Mouse (Mus musculus): ENCODE results near the gene Myh6.
"Not testable (repeated sequence)": the region's sequence is repeated elsewhere in the genome, so short reads cannot be mapped to it uniquely, and the experiment has no call there.

Gene Myh6

GRCm38 (mm10) chr14:54955481-54955880 lies 11.2 kb downstream of the Myh6 start:
- DNase-seq = no peak

- no peak for DNase-seq
Measured at GRCm38 (mm10) chr14:54954474-54954873, 12.3 kb downstream of the Myh6 start.

GRCm38 (mm10) chr14:54953664-54954206 lies 13.0 kb downstream of the Myh6 start:
- DNase-seq = no peak

DNA sequence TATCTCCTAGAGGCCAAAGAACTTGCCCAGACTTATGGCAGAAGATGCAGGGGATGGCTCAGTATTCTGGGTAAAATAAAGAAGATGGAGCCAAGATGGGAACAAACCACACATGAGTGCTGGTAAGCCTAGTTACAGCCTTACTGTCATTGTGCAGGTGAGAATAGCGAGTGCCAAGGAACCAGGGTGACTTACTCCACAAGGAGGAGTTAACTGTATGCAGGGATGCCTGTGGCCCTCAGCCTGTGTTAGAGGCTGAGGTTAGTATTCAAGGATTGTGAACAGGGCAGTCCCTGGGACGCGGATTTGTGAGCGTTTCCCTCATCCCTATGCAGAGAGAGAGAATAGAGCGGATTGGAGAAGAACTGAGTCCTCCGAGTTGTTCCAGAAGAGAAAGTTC lies 15.1 kb downstream of the Myh6 start:
- DNase-seq = no peak

DNA sequence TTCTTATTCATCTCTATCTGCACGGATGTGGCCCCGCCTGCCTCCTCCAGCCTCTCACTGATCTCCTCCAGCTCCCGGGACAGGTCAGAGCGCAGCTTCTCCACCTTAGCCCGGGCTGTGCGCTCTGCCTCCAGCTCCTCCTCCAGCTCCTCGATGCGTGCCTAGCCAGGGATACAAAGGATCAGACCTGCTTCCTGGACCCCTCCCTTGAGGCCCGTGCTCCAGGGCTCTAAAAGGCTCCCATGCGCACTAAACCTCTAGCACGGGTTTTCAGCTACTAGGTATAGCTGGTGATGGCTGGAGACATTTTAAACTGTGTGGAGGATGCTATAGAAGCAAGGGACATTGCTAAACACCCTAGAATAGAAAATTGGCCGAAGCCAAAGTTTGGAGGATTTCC lies 16.2 kb downstream of the Myh6 start:
- DNase-seq = no peak

GRCm38 (mm10) chr14:54948781-54949180 lies 17.9 kb downstream of the Myh6 start:
- DNase-seq = no peak

DNA sequence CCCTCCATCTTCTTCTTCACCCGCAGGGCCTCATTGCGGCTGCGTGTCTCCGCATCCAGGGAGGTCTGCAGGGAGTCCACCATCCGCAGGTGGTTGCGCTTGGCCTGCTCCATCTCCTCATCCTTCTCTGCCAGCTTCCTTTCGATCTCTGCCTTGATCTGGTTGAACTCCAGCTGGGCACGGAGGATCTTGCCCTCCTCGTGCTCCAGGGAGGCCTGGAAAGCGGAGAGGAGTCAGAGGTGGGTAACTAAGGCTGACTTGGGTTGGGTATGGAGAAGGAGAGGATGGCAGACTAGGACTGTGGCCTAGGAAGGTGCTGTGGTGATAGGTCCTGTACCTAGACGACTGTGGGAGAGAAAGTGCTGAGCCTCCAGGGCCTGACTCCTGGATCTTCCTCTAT lies 19.7 kb downstream of the Myh6 start:
- DNase-seq = not testable (repeated sequence)

DNA sequence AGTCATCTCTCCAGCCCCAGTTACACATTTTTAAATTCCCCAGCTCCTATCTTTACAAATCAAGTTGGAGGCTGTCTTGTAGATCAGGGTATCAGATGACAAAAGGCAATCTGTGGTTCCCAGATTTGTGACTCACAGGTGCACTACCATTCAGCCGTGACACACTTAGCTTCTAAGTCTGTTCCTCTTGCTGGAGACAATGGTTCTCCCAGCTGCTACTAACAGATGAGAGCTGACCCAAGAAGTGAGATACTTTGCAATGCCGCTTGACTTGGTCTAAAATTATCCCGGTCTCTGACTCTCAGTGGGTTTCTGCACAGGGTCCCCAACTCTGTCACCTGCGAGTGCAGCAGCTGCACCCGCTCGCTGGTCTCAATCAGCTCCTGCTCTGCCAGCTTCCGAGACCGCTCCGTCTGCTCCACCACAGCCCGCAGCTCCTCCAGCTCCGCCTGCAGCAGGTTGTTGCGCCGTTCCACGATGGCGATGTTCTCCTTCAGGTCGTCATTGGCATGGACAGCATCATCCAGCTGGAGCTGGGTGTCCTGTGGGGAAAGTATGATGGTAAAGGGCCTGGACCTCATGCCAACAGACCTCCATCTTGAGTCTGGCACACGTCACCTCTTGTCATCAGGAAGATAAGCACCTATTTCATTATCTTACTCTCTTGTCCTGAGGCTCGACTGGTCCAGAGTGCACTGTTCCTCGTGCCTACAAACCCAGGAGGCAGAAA lies 20.6 kb downstream of the Myh6 start:
- no peak for DNase-seq

DNA sequence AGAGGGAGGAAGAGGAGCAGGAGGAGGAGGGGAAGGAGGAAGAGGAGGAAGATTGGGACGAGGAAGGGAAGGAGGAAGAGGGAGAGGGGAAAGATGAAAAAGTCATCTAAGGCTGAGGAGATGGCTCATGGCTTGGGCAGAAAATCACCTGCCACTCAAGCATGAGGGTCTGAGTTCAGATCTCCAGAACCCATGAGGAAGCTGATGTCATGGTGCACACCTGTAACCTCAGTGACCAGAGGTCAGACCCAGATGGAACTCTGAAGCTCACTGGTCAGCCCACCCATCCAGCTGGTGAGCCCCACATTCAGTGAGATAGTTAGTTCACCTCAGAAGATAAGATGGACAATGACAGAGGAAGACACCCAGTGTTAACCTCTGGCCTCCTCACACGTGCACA lies 21.8 kb downstream of the Myh6 start:
- DNase-seq = no peak

GRCm38 (mm10) chr14:54943971-54944370 lies 22.8 kb downstream of the Myh6 start:
- no peak for DNase-seq

- no peak for DNase-seq
Measured at GRCm38 (mm10) chr14:54942479-54942878, 24.2 kb downstream of the Myh6 start.

DNA sequence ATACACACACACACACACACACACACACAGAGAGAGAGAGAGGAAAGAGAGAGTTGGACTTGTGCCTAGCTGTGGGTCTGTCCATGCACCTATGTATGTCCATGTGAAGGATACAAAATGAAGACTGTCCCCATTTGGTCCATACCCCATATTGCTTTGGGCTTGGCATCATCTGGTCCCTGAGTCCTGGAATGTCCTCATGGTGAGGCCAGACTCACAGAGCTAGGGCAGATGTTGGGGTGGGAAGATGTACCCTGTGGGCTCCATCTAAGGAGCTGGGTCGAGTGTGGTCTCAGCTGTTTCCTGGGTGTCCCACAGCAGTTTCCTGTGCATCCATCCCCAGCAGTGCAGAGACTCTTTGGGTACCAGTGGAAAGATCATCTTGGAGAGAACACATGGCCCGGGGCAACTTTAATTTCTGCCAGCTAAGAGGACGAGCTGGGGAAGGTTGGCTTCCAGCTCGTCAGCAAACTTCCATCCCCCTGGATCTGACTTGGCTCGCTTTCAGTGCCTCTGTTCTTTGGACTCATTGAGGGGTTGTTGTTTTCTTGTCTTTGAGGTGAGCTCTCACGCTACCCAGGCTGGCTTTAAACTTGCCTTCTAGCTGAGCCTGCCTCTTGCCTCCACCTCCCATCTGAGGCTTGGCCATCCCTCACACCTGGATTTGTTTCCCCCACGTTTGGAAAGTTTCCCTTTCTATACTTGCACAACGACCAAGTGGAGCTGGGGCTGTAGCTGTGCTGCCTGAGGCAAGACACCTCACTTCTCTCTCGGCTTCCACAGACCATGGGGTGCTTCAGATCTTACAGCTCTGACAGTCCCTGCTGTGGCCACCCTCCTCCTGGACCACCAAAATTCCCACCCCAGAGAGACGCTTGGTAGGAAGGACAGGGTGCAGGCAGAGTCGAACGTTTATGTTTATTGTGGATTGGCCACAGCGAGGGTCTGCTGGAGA lies 25.4 kb downstream of the Myh6 start:
- DNase-seq = no peak

- DNase-seq = no peak
Measured at GRCm38 (mm10) chr14:54940176-54940530, 26.6 kb downstream of the Myh6 start.

DNA sequence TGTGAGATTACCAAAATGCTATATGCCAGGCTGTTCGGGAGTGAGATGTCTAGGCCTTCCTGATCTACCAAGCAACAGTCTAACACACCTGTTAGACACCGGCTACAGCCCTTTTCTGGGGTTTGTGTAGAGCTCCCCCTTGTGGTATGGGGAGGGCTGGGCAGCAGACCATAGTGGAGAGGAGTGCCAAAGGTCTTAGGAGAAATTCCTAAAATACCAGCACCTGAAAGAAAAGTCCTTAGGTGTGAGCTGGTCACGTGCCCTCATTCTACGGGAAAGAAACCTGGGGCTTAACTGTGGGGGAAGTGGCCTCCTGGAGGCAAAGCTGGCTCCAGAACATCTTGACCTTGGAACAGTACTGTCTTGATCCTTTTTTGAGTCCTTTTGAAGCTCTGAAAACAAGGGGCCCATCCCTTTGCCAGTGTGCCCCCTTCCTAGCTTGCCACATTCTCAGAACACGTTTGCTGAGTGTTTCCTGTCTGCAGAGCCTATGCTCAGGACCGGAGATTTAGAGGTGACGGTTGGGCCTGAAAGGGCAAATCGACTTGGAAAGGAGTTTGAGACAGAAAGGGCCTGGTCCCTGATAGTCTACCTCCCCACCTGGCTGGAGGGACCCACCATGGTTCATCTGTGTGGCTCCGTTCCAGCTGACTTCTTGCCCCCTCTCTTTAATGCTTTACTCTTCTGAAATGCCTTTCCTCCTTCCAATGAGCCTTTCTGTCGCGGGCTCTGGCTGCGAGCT lies 27.1 kb downstream of the Myh6 start:
- DNase-seq = peak; percentile 77 to 85

GRCm38 (mm10) chr14:54938431-54939219 lies 28.1 kb downstream of the Myh6 start:
- no peak for DNase-seq

DNA sequence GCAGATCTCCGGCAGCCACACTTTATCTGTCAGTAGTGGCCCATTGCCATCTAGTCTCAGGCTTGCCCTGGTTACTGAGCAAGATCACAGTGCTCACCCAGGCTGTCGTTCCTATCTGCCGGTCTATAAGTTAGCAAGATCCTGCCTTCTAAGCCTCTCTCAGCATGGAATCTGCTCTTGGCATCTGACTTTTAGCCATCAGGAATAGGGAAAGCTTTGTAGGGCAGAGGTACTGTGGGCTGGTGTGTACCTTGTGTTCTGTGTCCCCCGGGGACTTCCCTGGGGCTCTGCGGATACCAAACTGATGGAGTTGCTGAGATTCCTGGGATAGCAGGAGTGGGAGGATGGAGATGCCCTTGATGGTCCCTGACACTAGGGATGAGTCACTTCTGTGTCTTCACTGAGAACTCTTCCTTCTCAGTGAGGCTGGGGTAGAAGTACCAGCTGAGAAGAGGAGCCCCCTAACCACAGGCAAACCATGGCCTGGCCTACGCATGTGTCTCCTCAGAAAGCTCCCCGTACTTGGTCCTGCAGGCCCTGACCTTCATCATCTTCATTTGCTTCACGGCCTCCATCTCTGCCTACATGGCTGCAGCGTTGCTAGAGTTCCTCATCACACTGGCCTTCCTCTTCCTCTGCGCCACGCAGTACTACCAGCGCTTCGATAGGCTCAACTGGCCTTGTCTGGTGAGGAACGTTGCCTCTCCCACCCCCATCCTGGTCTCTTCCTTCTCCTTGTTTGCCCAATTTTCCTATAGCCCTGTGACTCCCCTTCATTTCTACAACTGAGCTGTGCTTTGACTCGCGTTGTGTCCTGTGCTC lies 29.2 kb downstream of the Myh6 start:
- no peak for DNase-seq

- no peak for DNase-seq
Measured at GRCm38 (mm10) chr14:54936831-54937160, 29.9 kb downstream of the Myh6 start.

DNA sequence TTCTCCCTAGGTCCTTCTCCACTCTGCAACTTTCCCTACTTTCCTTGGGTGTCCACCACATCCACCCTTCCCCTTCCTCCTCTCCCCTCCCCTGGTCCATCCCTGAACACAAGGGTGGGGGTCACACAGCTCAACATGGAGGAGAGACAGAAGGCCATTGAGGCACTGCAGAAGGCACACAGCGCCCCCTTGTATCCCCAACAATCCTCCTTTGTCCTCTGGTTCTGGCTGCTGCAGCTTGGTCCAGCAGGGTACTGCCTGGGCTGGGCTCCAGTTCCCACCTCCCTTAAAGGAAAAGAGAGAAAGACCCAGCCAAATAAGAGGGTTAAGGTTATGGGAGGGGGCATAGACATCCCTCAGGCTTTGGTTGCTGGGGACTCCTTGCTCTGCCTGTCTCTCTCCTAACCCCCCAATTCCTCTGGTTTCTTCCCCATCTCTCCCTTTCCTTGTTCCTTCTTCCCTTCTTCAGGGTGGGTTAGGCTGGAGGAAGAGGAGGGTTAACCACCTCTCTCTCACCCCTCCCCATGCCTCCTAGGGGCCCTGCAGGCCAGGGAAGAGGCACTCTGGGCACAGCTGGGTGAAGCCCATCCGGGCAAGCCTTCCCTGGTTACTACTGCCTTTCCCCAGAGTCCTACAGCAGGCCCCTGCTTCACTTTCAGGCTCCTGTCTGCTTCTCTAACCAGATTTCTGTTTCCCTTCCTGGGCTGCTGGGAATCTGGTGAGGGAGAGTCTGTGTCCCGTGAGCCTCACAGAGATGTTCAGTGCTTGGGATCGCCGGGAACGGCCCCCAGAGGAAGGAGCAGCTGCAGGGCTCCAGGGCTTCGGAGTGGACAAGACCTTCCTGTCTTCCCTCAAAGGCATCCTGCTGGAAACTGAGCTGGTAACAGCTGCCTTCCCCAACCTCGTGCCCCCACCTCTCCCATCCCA lies 30.6 kb downstream of the Myh6 start, which contains the start of gene Cmtm5:
TSS of gene Cmtm5 (plus strand) at position 358 of the 927 bp plus-strand sequence.
- DNase-seq = no peak

GRCm38 (mm10) chr14:54932645-54933150 lies 34.0 kb downstream of the Myh6 start, which contains the start of gene Il25:
Gene Il25, plus strand, starts transcription at chr14:54932695.
- DNase-seq = no peak

- peak; percentile 33 to 69 for DNase-seq
Measured at GRCm38 (mm10) chr14:54930431-54930830, 36.3 kb downstream of the Myh6 start.

Measured in lung, adult 18-20 months (tissue).